ENCODE assay signal across 15 mouse cellular contexts in the genomic region with DNA sequence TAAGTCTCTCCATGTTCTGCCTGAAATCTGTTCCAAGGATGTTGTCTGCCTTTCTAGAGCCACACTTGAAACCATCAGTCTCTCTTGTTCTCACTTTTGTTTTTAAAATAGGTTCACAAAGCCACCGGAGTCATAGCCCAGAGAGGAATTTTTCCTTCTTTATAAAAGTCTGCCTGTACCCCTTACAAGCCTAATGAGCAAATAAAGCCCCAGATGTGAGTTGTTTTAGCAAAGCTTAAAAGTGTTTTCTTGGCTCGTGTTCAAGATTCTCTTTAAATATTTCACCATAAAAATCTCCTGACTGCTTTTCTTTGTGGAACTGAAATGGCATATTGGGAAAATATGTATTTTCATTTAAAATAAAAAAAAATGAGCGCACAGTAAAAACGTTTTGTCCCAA.
DNase-seq lines count a peak whose midpoint lies in the region; ATAC-seq lines count a peak whose summit lies in the region.
"Had no signal": no experiment of that assay in that cellular context is flagged by ENCODE, and none has a peak within 500 bp of the region (broad histone marks: within the 10 kb centered on the region; RNA-seq: fewer than 3 reads in every experiment).

No protein-coding gene starts in this region.

- H3K27me3 ChIP-seq in heart, embryonic 10.5 days (ENCODE audit: insufficient read depth, poor library complexity, severe bottlenecking), result no peaks in the 10 kb centered on the region
- no peaks in the 10 kb centered on the region for H3K27me3 ChIP-seq in kidney, embryonic 14.5 days (ENCODE audit: control insufficient read depth, insufficient read depth, low read length)
- H3K27me3 ChIP-seq in midbrain, embryonic 10.5 days (ENCODE audit: low read depth, poor library complexity, severe bottlenecking), result no peaks in the 10 kb centered on the region
- H3K27me3 ChIP-seq in midbrain, embryonic 16.5 days (ENCODE audit: control insufficient read depth, insufficient read depth, low read depth, low read length), result no peaks in the 10 kb centered on the region
- H3K27me3 ChIP-seq: CH12.LX had no signal

- H3K9ac ChIP-seq in kidney, embryonic 14.5 days (ENCODE audit: low read depth, low read length), result no peak overlapping the region
- H3K9ac ChIP-seq in midbrain, embryonic 16.5 days (ENCODE audit: low read depth, low read length), result no peak overlapping the region
- H3K9ac ChIP-seq: hindbrain, embryonic 14.5 days; liver, postnatal 0 days had no signal

- H3K27ac ChIP-seq in heart, embryonic 10.5 days, result 0 out of 2 replicates have a peak overlapping the region, but pooled peaks have one; percentile 10
- peak overlapping the region; percentile 51; the same call in 1 of the 2 replicates for H3K27ac ChIP-seq in kidney, embryonic 14.5 days (ENCODE audit: low read depth, low read length)
- peak overlapping the region; percentile 30; the same call in 1 of the 2 replicates for H3K27ac ChIP-seq in midbrain, embryonic 10.5 days (replicated peaks)
- H3K27ac ChIP-seq in midbrain, embryonic 16.5 days (ENCODE audit: low read length), result no peak overlapping the region
- H3K27ac ChIP-seq: hindbrain, embryonic 14.5 days; kidney, postnatal 0 days had no signal

- H3K36me3 ChIP-seq in heart, embryonic 10.5 days, result no peaks in the 10 kb centered on the region
- no peaks in the 10 kb centered on the region for H3K36me3 ChIP-seq in kidney, embryonic 14.5 days (ENCODE audit: control insufficient read depth, insufficient read depth, low read length)
- no peaks in the 10 kb centered on the region for H3K36me3 ChIP-seq in midbrain, embryonic 10.5 days
- no peaks in the 10 kb centered on the region for H3K36me3 ChIP-seq in midbrain, embryonic 16.5 days (ENCODE audit: control insufficient read depth, insufficient read depth, low read length)

- DNase-seq in heart, embryonic 10.5 days (ENCODE audit: low spot score), result no peak
- no peak for DNase-seq in heart, adult 18-20 months
- DNase-seq in kidney, adult 8-10 months, result no peak
- DNase-seq in midbrain, embryonic 10.5 days (ENCODE audit: low spot score), result no peak
- DNase-seq in thymus, postnatal 10 days (ENCODE audit: low spot score in 2 of 2), result no peak
- DNase-seq: cerebellum, adult 11 months; gastrocnemius, postnatal 25 days; liver, postnatal 0 days; midbrain, embryonic 14.5 days had no signal

- H3K4me2 ChIP-seq in kidney, embryonic 14.5 days (replicated peaks; ENCODE audit: low read depth, low read length), result no peak overlapping the region
- no peak overlapping the region for H3K4me2 ChIP-seq in midbrain, embryonic 16.5 days (ENCODE audit: low read length)
- H3K4me2 ChIP-seq: hindbrain, embryonic 14.5 days had no signal

- no peak overlapping the region for H3K4me3 ChIP-seq in heart, embryonic 10.5 days
- H3K4me3 ChIP-seq in kidney, embryonic 14.5 days (ENCODE audit: low read length), result no peak overlapping the region
- no peak overlapping the region for H3K4me3 ChIP-seq in midbrain, embryonic 10.5 days
- H3K4me3 ChIP-seq in midbrain, embryonic 16.5 days (ENCODE audit: low read depth, low read length), result no peak overlapping the region
- H3K4me3 ChIP-seq: myocyte had no signal

- whole genome bisulfite sequencing in heart, embryonic 10.5 days, result 59% methylated on average over 4 of the region's 4 CpGs
- 53% methylated on average over 4 of the region's 4 CpGs for WGBS in kidney, embryonic 14.5 days
- 73% methylated on average over 4 of the region's 4 CpGs for WGBS in midbrain, embryonic 10.5 days
- 37% methylated on average over 4 of the region's 4 CpGs for WGBS in midbrain, embryonic 16.5 days

- no peaks in the 10 kb centered on the region for H3K9me3 ChIP-seq in heart, embryonic 10.5 days
- H3K9me3 ChIP-seq in kidney, embryonic 14.5 days (ENCODE audit: control insufficient read depth, low read length), result no peaks in the 10 kb centered on the region
- no peaks in the 10 kb centered on the region for H3K9me3 ChIP-seq in midbrain, embryonic 10.5 days (replicated peaks)
- H3K9me3 ChIP-seq in midbrain, embryonic 16.5 days (replicated peaks; ENCODE audit: control insufficient read depth, low read length, poor library complexity, severe bottlenecking), result no peaks in the 10 kb centered on the region

- H3K4me1 ChIP-seq in heart, embryonic 10.5 days, result peaks cover 21% of the 10 kb centered on the region; the same call in 1 of the 2 replicates
- no peaks in the 10 kb centered on the region for H3K4me1 ChIP-seq in kidney, embryonic 14.5 days (ENCODE audit: control insufficient read depth, insufficient read depth, low read length)
- H3K4me1 ChIP-seq in midbrain, embryonic 10.5 days, result peaks cover 46% of the 10 kb centered on the region
- H3K4me1 ChIP-seq in midbrain, embryonic 16.5 days (ENCODE audit: control insufficient read depth, insufficient read depth, low read length), result peaks cover 8% of the 10 kb centered on the region

- no peak for ATAC-seq in kidney, embryonic 14.5 days (ENCODE audit: low FRiP score, low TSS enrichment)
- ATAC-seq in midbrain, embryonic 16.5 days, result no peak
- ATAC-seq: liver, postnatal 0 days had no signal
